Mouse (Mus musculus): ENCODE measurements around the gene Rsph1. TPM values are rescaled to one million over a fixed set of nuclear protein-coding genes. Genes with fewer than 3 reads are reported as not detected.

The Rsph1 gene
- 10 to 100 TPM; 12.3 to 18.6 (median 15.4) TPM for total RNA-seq (2022)

DNA sequence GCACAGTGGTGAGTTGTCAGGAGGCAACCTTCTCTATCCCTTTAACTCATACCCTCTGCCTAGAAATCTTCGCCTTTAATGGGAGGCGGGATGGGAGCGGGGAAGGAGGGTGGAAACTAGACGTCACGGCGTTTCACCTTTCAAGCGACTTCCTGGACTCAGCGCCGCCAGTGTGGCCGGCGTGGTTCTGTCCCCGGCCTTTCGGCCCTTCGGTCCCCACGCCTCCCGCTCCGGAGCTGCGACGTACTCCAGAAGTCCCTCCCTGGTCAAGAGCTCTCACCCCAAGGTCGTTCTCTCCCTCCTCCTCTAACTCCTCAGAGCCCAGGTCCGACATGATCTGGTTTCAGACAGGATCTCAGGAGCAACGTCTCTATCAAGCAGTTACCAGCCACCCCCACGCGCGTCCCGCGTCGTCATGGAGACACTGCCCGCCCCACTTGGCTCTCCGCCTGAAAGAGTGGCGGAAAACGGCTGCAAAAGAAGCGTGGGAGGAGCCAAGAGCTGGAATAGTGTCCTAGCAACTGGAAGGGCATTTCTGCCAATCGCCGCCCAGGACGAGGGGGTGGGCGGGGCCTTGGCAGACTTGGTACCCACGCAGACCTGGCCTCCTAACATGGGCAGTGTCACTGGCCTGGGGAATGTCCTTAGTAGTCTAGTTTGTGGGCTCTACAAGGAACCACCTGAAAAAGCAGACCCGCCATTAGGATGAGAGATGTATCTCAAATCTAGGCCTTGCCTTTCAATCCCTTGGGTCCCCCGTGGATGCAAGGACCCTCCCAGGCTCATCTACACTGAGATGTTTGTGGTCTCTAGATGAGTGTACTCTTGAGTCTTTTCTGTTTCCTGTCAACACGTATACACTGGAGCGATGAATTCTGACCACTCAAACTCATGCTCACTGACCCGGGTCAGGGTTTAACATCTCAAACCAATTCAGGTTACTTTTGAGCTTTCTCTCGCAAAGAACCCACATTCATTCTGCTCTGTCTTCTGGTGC lies at the start of gene Rsph1:
Rsph1 (minus strand) TSS at position 462 of the 997 bp plus-strand sequence.
- DNase-seq (ENCODE audit: low spot score in 2 of 2): peak; percentile 99 to 100

DNA sequence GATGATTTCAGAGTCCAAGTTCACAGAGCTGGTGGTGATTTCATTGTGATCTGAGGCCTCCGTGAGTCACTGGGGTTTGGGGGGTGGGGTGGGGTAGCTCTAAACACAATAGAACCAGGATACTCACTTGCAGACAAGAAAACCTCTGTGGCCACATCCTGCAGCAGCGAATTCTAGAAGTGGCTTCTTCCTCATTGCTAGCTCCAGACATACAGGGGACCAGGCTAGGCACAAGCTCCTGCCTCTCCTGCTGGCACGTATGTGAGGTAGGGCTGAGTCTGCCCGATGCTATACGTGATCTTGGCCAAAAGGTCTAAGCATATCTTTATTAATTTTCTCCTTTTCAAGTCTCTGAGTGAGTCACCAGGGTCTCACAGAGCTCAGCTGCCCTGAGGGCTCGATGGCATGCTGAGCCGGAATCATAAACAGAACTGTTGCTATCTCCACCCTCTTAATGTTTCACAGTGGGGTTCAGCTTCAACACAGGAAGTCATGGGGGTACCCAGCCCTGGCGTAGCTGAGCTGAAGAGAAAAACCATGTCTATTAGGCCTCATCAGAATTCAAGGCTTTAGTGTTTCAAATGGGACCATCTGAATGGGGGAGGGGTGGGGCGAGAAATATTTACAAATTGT lies 49.2 kb upstream of the Rsph1 start:
- DNase-seq (ENCODE audit: low spot score in 2 of 2): no peak

DNA sequence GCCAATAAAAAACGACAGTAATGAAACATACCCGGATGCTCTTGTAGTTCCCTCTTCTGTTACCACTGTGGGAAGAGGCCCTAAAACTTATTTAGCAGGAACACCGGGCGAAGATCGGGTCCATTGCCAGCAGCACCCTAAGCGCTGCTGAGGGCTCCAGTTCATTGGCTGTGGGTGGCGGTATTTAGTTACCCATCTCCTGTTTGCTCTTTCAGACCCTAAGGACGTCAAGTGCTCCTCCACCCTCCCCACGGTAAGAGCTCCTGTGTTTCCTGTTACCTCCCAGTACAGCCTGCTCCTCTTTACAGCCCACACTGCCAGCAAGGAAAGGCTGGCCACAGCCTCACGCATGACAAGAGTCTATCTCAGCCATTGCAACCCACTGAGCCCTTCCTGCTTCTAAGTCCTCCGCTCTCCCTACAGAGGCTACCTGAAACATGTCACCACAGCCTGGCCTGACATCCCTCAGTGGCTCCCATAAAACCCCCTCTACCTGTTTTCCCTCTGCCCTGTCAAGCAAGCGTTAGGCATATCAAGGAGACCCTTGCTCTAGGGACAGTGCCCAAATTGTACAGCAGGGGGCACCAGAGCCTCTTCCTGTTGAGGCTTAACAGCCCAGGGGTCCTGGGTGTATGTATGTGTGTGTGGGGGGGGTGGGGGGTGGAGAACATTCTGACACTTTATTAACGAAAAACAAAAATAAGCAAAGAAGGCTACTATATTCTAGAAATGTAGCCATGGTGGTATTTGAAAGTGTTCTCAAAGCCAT lies 48.5 kb upstream of the Rsph1 start:
- no peak for DNase-seq (ENCODE audit: low spot score in 2 of 2)

DNA sequence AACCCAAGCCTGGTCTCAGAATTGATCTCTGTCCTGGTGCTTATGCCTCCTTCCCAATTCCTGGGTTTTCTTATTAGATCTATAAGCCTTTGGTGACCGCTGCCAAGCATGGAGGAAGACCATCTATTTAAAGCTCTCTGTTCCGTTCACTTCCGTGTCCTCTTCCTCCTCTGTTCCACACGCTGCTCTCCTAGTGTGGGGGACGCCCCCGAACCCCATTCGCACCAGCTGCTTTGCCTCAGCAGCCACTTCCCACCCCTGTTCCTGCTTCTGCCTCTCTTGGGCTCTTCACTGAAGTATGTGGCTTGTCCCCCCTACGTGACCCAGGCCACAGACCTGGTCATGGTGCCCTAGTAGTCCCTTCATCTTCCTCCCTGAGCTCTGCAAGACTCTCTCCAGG lies 47.0 kb upstream of the Rsph1 start:
- DNase-seq (ENCODE audit: low spot score in 2 of 2): no peak

DNA sequence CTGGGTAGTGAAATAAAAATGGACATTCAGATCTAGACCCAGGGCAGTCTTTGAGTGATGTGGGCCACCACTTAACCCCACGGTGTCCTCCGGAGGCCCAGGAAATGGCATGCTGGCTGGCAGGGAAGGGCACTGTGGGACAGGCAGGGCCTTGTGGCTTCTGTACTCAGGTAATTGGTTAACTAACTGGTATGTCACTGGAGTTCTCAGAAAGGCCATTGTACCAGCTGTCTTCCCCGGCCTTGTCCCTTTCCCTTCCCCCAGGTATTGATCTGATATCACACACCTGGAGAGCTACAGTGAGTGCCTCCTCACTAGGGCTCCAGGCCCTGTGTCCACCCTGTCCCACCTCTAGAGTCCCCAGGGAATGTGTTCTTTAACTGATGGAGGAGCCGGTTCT lies 46.2 kb upstream of the Rsph1 start:
- DNase-seq (ENCODE audit: low spot score in 2 of 2): no peak

DNA sequence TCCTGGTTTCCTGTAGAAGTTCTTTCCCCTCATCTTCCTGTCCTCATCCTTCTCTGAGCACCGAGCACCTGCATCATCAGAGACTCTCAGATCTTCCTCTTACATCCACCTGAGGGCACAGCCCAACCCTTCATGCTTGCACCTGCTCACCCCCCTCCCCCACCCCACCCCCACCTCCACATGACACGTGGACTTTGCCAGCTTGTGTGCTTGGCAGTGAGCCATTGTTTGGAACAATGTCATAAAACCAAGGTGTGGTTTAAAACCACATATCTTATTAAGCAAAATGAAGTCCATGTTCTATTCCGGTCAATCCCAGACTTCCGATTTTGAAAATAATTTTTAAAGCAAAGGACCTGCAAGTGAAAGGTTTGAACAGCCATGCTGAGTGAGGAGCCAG lies 45.3 kb upstream of the Rsph1 start:
- DNase-seq (ENCODE audit: low spot score in 2 of 2): no peak

DNA sequence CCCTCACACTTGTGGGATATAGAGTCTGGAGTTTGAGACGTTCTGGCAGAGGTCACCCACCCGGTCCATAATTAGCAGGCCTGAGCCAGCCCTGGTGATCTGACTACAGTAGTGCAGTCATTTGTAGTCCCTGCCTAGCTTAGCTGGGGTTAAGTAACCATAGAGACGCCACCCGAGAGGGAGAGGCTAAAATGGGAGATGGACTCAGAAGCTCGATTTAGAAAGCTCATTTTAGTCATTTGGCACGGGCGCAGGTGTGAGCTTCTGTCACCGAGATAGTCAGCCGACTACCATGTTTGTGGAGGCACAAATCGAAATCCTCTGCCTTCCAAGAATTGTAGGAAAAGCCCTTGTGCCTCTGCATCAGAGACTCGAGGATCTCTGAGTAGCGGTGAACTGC lies 44.2 kb upstream of the Rsph1 start:
- peak; percentile 69 to 76 for DNase-seq (ENCODE audit: low spot score in 2 of 2)

DNA sequence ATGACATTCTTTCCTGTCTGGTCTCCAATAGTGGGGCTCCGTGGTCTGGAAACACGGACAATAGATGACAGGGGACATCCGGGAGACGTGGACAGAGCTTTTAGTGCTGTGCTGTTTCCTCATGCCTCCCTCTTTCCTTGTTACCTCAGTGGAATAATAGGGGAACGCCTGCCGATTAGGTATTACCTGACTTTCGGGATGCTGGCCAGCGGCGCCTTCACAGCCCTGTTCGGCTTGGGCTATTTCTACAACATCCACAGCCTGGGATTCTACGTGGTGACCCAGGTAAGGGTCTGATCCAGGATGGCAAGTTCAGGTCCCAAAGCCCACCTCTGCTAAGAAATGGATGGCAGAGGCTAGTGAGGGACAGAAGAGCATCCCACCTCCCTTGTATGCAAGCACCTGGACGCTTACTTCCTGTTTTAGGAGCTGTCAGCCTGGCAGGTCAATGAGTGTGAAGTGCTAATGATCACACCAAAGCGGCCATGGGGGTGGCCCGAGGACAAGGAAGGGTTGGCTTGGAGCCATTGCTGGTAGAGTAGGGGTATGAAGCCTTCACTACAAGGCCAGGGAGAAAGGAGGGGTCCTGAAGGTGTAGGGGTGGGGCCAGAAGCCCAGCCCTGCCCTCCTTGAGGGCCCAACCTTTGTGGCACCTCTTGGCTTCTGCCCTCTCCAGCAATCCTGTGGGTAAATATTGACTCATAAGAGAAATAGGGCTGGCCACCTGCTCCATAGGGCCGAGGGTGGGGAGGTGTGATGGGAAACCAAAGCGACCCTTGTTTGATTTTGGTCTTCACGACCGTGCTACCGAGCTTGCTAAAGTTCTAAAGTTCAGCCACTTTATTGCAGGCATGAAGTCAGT lies 42.0 kb upstream of the Rsph1 start:
- DNase-seq (ENCODE audit: low spot score in 2 of 2): no peak

DNA sequence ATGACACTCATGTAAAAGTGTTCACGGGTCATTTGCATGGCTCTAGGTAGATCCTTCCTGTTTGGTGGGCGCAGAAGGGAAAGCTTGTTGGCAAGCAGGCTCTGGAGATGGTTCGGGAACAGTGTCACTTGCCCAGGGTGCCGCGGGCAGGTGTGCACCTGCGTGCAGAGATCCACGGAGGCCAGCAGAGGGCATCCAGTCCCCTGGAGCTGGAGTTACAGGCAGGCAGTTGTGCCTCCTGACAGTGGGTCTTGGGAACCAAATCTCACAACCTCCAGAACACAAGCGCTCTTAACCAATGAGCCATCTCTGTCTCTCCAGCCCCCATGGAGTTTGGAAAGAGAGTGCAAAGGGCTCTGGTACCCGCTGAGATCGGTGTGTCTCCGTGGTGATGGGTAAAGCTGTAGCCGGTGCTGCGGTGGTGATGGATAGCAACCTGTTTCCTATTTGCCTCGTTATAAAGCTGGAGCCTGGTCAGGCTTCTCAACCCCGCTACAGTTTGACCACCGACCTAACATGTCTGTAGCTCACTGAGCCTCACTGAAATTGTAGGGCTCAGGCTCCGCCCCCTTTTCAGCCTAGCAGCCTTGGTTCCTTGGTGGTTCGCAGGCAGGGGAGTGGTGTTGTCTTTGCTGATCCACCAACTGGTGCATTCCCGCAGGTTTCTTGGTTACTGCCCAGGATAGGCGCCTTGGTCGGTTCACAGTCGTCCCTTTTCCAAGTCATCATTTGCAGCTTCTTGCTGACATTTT lies 40.5 kb upstream of the Rsph1 start:
- no peak for DNase-seq (ENCODE audit: low spot score in 2 of 2)

DNA sequence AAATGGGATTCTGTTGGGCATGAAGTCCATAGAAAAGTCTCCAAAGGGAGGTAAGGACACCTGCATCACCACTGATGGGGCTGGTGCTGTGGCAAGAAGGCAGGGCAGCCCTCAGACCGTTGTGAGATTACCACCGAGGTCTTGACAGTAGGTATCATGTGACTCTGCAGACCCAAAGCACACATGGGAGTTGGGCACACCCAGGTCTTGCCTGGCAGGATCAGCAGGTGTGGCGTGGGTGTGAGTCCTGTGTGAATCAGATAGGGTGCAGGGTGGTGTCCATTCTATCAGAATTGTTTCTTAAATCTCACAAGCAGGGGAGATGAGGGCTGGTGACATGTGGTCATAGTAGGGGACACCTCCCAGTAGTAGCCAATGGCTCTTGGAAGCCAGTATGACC lies 39.8 kb upstream of the Rsph1 start:
- DNase-seq (ENCODE audit: low spot score in 2 of 2): no peak

DNA sequence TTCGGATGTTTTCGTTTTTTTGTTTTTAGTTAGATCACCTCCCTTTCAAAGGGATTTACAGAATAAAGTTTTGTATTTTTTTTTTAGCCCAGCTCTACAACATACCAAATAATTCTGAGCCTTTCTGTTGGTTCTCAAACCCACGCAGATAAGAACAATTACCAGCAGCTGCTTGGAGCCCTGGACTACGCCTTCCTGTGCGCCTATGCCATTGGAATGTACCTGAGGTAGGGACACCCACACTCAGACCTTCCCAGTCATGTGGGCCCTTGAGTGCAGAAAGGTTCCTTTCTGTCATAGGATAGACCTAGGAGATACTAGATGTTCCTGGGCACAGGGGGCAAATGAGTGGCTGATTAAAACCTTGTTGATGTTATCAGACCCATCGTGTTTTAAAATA lies 38.8 kb upstream of the Rsph1 start:
- no peak for DNase-seq (ENCODE audit: low spot score in 2 of 2)

DNA sequence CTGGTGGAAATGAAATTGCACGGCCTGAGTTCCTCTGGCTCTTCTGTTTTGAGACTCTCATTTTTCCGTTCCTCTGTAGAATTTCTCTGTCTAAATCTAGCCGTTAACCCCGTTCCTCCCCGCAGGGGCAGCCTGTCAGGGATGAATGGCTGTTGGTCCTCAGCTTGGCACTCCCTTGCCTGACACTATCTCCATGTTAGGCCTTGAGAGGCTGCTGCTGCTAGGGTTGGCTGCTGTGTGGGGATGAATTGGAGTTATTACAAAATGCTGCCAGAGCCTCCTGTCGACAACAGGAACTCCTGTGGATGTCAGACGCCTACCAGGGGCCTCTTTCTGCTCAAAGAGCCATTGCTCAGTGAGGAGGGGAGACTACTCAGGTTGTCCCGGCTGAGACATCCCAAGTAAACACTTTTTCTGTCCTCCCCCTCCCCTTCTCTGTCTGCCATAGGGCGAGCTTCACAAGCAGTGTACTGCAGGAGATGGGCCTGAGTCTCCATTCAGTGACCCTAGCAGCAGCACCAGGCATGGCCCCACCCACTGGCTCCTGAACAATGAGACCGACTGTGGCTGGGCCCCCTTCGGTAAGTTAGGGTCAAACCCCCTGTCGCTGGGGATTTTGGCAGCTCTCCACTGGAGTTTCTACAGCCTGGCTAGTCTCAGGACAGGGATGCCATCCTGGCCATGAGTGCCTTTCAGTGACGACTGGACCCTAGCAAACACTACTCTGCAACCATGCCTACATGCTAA lies 38.0 kb upstream of the Rsph1 start:
- DNase-seq (ENCODE audit: low spot score in 2 of 2): no peak

DNA sequence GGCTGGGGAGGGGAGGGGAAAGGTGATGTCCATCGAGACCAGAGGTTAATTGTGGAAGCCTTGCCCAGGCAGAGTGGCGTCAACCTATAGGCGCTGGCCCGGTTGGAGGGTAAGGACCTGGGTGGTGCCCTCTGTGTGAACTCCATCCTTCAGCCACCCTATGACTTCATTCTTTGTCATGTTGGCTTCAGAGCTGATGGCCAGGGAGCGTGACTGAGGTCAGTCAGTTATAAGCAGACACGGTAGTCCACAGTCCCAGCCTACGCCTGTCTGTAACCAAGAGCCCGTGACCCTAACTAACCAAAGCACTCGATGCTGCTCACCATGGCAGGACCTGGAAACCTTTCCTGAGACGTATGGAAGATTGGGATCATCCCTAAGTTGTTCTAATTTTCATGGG lies 35.5 kb upstream of the Rsph1 start:
- no peak for DNase-seq (ENCODE audit: low spot score in 2 of 2)

DNA sequence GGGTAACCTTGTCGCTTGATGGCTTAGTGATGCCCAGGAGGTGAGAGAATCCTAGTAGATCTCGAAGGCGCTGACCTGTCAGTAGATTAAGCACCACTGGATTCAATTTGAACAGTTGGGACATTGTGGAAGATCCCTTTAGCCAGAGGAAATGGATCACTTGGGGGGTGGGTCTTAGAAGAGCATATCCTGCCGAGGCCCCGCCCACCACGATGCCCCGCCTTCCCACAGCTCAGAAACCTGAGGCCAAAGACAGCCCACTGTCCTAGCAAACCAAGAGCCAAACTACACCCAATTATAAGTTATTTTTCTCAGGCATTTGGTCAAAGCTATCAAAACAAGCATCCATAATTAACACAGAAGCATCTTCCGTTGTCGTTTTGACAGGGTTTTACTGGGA lies 33.9 kb upstream of the Rsph1 start:
- DNase-seq (ENCODE audit: low spot score in 2 of 2): no peak

DNA sequence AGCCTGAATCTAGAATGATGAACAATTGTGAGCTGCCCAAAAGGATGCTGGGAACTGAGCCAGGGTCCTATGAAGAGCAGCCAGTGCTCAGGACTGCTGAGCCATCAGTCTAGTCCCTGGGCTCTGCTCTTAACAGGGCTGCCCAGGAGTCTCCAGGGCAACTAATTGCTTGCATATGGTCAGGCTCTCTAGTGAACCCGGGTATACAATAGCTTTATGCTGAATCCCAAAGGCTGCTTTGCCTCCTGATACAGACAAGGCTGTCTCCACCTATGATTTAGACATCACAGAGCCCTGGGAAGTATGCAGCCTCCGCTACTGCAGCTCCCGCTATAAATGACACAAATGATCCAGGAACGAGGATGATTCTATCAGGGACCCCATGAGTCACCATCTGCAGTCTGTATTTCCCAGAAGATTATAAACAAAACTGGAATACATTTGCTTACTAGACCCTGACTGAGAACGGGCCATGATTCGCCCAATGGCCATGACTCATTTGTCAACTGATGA lies 32.2 kb upstream of the Rsph1 start:
- no peak for DNase-seq (ENCODE audit: low spot score in 2 of 2)

DNA sequence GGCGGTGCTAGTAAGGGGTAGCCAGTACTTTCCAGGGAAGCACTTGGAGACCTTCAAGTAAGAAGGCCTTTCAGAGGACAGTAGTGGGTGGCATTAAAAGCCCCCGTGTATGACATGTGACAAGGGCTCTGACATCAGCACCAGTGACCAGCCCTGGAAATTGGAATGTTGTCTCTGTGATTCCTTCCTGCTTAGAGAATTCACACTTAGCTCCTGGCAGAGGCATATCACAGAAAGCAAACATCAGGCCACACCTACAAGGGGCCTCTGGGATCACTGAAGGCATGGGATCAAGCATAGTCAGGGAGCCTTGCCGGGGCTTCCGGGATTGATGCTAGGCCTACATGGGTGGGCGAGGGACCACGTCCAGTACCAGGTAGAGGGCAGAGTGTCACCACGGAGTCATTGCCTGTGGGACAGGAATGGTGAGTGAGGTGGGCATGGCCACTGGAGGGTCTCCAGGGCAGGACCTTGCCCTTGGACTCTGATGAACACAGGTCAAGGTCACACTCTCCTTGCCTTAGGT lies 31.2 kb upstream of the Rsph1 start:
- DNase-seq (ENCODE audit: low spot score in 2 of 2): no peak

DNA sequence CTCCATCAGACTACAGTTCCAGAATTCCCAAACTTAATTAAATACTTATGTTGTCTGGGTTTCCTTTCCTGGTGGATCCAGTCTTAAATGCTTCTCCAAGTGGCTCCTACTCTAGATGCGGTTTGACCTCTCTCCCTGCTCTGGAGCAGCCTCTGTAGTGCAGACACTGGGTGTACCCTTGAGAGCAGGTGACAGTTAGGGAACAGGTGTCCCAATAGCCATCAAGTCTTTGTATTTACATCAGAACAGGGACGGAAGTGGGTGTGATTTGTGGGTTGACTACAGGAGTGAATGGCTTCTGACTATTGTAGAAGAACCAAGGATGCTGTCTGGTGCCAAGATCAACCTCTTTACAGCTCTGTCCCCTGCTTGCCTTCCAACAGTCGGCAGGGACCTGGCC lies 30.6 kb upstream of the Rsph1 start:
- DNase-seq (ENCODE audit: low spot score in 2 of 2): no peak

DNA sequence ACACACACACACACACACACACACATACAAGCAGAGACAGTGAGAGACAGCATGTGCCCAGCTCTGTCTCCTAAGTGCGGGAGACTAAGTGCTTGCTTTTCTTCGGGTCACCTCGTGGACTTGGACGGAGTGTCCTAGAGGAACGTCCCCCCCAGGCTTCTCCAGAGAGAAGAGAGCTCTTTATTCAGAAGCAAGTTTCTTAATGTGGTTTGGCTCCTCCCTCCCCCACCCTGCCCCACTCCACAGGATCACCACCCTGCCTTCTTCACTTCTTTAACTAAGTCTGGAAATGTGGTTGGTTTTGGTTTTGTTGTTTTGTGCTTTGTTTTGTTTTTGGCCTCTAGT lies 28.6 kb upstream of the Rsph1 start:
- no peak for DNase-seq (ENCODE audit: low spot score in 2 of 2)

Measured in layer of hippocampus, adult 8-10 months (tissue).